Mouse (Mus musculus) G1E (cell line): ENCODE data around the gene Zan. TPM values are rescaled to one million over a fixed set of nuclear protein-coding genes. Genes with fewer than 3 reads are reported as not detected.
A peak's percentile ranks its signal among the peaks of the same experiment; 100 is the strongest.

Experiments used
- ATAC-seq: 2 replicates; pipeline ENCODE4 v1.8.0; 2016; ENCODE audit warnings: mild to moderate bottlenecking; ENCODE audit not compliant: insufficient number of reproducible peaks, poor library complexity, low FRiP score, severe bottlenecking; ENCODE audit errors: extremely low read depth
- DNase-seq: peaks from one replicate; pipeline ENCODE4 v3.0.0; 2012; ENCODE audit warnings: low spot score
- H3K27me3 ChIP-seq: 2 replicates; pipeline ENCODE4 v1.6.1; 2012; ENCODE audit warnings: mild to moderate bottlenecking, low read length, inconsistent platforms; ENCODE audit not compliant: insufficient read depth
- H3K36me3 ChIP-seq: replicated peaks from 2 replicates; pipeline ENCODE3; 2012; ENCODE audit warnings: mild to moderate bottlenecking, inconsistent platforms
- H3K4me1 ChIP-seq: 2 replicates; pipeline ENCODE4 v1.6.1; 2012; ENCODE audit warnings: low read depth, low read length, inconsistent platforms, mixed read lengths; ENCODE audit not compliant: insufficient read depth
- H3K4me3 ChIP-seq: 2 replicates; pipeline ENCODE4 v1.5.1; 2012; ENCODE audit warnings: low read depth, mild to moderate bottlenecking, inconsistent platforms, low read length, moderate library complexity, mixed read lengths
- H3K9me3 ChIP-seq: replicated peaks from 2 replicates; pipeline ENCODE4 v1.6.1; 2012; ENCODE audit warnings: inconsistent platforms
- CTCF ChIP-seq: IDR thresholded peaks from 2 replicates; pipeline ENCODE4 v1.5.1; 2012; ENCODE audit warnings: low read depth, low read length, inconsistent platforms, mixed read lengths
- GATA1 ChIP-seq: IDR thresholded peaks from 2 replicates; pipeline ENCODE4 v1.6.1; 2012; ENCODE audit warnings: borderline replicate concordance, low read length, inconsistent platforms, mixed read lengths
- GATA2 ChIP-seq: IDR thresholded peaks from 2 replicates; pipeline ENCODE4 v1.6.1; 2012; ENCODE audit warnings: low read depth, low read length, inconsistent platforms, borderline replicate concordance
- POLR2AphosphoS5 ChIP-seq: IDR thresholded peaks from 2 replicates; pipeline ENCODE4 v1.6.1; 2012; ENCODE audit warnings: low read depth, low read length, inconsistent platforms; ENCODE audit not compliant: insufficient replicate concordance
- TAL1 ChIP-seq: conservative IDR thresholded peaks from 2 replicates; pipeline ENCODE4 v1.6.1; 2012; ENCODE audit warnings: low read depth, low read length, inconsistent platforms, mixed read lengths
- polyA plus RNA-seq: library from polyadenylated mRNA; stranded (reverse); fragments of >175 nt; gene quantifications from 2 replicates; pipeline ENCODE4 v1.2.3, GENCODE M21; 2012
- total RNA-seq, 2 experiments: library from RNA; stranded (forward) in 1 of 2; stranded (reverse) in 1 of 2; fragments of 200-1000 nt in 1 of 2; fragments of >200 nt in 1 of 2; fragmentation: Nextera tagmentation in 1 of 2; gene quantifications; 2 replicates each; pipeline ENCODE4 v1.2.3; 2014 to 2017

Gene Zan
- total and polyA plus RNA-seq, 3 experiments = 0.02 to 0.22 TPM; not detected in 1

- TF ChIP-seq GATA2 (no peak), GATA1 (no peak), POLR2AphosphoS5 (no peak), TAL1 (no peak), CTCF (no peak)
- ATAC-seq (no peak), DNase-seq (no peak)
- Histone ChIP-seq H3K9me3 (no peaks in the 10 kb centered on the region), H3K4me1 (peaks cover 91% of the 10 kb centered on the region), H3K36me3 (peaks cover 99% of the 10 kb centered on the region), H3K4me3 (peak overlapping the region; percentile 13; the same call in 1 of the 2 replicates), H3K27me3 (no peaks in the 10 kb centered on the region)
Measured at GRCm38 (mm10) chr5:137522711-137523110, 45.8 kb upstream of the Zan start.

- ATAC-seq (no peak), DNase-seq (no peak)
- H3K9me3 ChIP-seq = no peaks in the 10 kb centered on the region
- H3K27me3 ChIP-seq = no peaks in the 10 kb centered on the region
- TF ChIP-seq GATA1 (no peak), GATA2 (no peak), CTCF (no peak), POLR2AphosphoS5 (no peak), TAL1 (no peak)
- no peak overlapping the region for H3K4me3 ChIP-seq
- peaks cover 91% of the 10 kb centered on the region for H3K4me1 ChIP-seq
- H3K36me3 ChIP-seq = peaks cover 99% of the 10 kb centered on the region
Measured at GRCm38 (mm10) chr5:137521861-137522260, 45.0 kb upstream of the Zan start.

- Histone ChIP-seq H3K27me3 (no peaks in the 10 kb centered on the region), H3K9me3 (no peaks in the 10 kb centered on the region), H3K36me3 (peaks cover 100% of the 10 kb centered on the region), H3K4me1 (peaks cover 88% of the 10 kb centered on the region), H3K4me3 (no peak overlapping the region)
- no peak for ATAC-seq
- TF ChIP-seq CTCF (no peak), TAL1 (no peak)
- DNase-seq = no peak
Measured at GRCm38 (mm10) chr5:137519691-137520550, 43.1 kb upstream of the Zan start.

GRCm38 (mm10) chr5:137518436-137518835, 41.6 kb upstream of the Zan start, which contains the start of gene Gigyf1:
Gene Gigyf1, plus strand, starts transcription at chr5:137518548.
- TF ChIP-seq TAL1 (no peak), CTCF (peak; percentile 46; the same call in 1 of the 2 replicates)
- ATAC-seq (no peak), DNase-seq (no peak)
- H3K9me3 ChIP-seq = no peaks in the 10 kb centered on the region
- no peaks in the 10 kb centered on the region for H3K27me3 ChIP-seq
- peaks cover 100% of the 10 kb centered on the region for H3K36me3 ChIP-seq
- no peak within 1 kb of the TSS for H3K4me3 ChIP-seq
- peaks cover 88% of the 10 kb centered on the region for H3K4me1 ChIP-seq

- Histone ChIP-seq H3K27me3 (no peaks in the 10 kb centered on the region), H3K9me3 (no peaks in the 10 kb centered on the region), H3K36me3 (peaks cover 84% of the 10 kb centered on the region), H3K4me1 (peaks cover 81% of the 10 kb centered on the region), H3K4me3 (no peak overlapping the region)
- ATAC-seq (no peak), DNase-seq (no peak)
- TF ChIP-seq POLR2AphosphoS5 = no peak
- no peak for TF ChIP-seq GATA2
- TF ChIP-seq TAL1 = no peak
- no peak for TF ChIP-seq GATA1
- TF ChIP-seq CTCF = no peak
Measured at GRCm38 (mm10) chr5:137514811-137515210, 37.9 kb upstream of the Zan start.

GRCm38 (mm10) chr5:137513951-137514721, 37.3 kb upstream of the Zan start:
- DNase-seq = no peak
- H3K4me3 ChIP-seq = peak overlapping the region; percentile 5; the same call in 1 of the 2 replicates
- H3K4me1 ChIP-seq = peaks cover 84% of the 10 kb centered on the region
- no peak for TF ChIP-seq POLR2AphosphoS5
- TF ChIP-seq TAL1 = no peak
- TF ChIP-seq CTCF = no peak
- peaks cover 77% of the 10 kb centered on the region for H3K36me3 ChIP-seq
- H3K27me3 ChIP-seq = no peaks in the 10 kb centered on the region
- H3K9me3 ChIP-seq = no peaks in the 10 kb centered on the region
- ATAC-seq = no peak
